Mouse (Mus musculus) cerebellum, postnatal 25 days (tissue): ENCODE results near the gene Gpr3.
A peak's percentile ranks its signal among the peaks of the same experiment; 100 is the strongest.

ENCODE experiments used
- DNase-seq, 2 experiments: peaks; one replicate each; pipeline ENCODE4 v3.0.0; 2021; ENCODE audit warnings: mixed read lengths in 2 of 2

The Gpr3 gene

DNA sequence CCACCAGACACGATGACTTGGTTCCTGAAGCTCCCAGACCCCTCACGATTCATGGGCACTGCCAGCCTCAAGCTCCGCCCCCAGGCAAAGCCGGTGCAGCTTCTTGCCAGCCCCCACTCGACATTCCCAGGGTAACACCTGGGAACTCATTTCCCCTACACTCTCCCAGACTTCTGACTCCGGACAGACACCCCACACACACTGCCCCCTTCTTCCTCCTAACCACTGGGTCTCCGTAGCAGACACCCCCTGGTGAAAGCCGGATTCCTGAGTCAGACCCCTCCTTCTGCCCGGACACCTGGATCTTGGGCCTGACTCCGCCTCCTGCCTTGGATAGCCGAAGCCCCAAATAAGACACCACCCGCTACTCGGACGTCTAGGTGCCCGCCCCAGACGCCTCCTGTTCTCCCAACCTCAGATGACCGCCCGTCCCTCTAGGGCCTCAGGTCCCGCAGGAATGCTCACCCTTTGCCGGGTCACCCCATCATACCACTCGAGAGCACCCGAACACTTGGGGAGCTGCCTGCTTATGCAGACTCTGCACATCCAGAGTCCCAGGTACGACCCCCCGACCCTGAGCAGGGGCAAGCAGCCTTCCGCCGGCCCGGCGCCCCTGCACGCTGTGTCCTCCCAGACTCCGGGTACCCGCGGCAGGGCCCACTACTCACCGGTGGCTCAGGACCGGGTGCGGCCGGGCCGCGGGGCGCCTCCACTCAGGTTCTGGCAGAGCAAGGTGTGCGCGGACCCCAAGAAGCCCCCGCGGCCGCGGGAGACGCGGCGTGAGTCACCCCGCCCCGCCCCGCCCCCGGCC, at the start of gene Gpr3, which contains the start of gene Cd164l2:
Gene Gpr3 (minus strand): TSS at position 786 of the 811 bp plus-strand sequence.
Gene Cd164l2 (plus strand): TSS at position 381 of the 811 bp plus-strand sequence.
- DNase-seq, result peak; percentile 29 to 48

DNA sequence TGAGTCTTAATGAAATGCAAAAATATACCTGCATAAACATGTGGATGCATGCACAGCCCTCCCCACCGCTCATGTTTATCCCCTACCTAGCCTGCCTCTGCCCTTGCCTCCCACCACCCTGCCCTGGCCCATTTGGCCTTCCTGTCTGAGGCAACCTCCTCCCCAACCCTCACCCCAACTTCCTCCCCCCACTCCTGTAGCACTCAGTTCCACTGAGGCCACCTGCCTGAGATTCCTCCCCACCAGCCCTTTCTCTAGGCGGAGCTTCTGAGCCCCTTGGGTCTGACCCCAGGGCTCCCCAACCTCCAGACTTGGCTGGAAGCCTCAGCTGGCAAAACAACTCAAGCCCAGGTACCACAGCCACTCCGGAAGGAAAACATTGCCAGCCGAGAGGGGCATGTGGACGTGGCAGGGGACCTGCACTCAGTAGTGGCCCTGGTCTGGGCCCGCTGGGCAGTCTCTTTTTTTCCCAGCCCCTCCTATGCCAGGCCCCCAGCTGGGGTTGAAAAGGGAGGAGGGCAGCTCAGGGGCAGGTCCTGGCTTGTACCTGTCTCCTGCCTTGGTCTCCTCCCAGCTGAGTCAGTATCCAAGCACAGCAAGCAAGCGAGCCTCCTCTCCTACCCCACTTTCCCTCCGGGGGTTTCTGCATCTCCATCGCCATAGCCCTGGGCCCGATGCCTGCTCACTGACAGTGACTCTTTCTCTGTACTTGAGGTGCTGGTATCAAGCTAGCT, 49.5 kb upstream of the Gpr3 start:
- DNase-seq, result no peak

DNA sequence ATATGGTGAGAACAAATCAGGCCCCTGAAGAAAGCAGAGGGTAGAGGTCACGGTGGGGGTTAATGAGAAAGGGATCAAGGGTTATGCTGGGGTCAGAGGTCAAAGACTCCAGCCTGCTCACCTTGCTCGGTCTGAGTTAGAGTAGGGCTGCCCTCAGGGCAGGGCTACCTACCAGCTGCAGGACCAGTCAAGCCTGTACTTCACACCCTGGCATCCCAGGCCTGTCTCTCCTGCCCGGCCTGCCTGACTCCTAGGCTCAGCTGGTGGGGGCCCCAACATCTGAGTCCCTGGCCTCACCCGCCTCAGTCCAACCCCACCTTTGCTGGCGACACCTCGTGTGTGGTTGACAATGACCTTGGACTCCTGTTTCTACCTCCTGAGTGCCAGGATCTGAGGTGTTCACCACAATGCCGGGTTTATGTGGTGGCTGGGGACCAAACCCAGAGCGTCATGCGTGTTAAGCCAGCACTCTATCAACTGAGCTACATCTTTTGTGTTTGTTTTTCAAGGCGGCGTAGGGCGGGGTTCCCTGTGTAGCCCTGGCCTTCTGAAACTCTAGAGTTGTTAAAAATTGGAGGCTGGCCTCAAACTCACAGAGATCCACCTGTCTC, 45.6 kb upstream of the Gpr3 start:
- no peak for DNase-seq

DNA sequence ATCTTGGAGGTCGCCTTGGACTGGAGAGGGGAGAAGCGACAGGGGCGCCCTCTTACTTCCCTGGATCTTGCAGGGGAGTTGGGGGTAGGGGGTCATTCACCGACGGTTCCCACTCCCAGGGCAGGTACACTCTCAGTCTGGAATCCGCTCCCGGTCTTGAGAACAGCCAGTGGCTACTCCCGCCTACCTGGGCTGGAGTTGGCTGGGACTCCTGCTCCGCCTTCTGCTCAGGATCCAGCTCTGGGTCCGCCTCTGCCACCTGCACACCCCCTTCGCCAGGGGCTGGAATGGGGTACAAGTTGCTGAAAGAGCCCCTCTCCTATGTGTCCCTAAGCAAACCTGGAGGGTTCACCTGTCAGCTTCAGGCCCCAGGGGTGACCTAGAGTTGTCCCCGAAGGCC, 44.9 kb upstream of the Gpr3 start:
- DNase-seq, result no peak

DNA sequence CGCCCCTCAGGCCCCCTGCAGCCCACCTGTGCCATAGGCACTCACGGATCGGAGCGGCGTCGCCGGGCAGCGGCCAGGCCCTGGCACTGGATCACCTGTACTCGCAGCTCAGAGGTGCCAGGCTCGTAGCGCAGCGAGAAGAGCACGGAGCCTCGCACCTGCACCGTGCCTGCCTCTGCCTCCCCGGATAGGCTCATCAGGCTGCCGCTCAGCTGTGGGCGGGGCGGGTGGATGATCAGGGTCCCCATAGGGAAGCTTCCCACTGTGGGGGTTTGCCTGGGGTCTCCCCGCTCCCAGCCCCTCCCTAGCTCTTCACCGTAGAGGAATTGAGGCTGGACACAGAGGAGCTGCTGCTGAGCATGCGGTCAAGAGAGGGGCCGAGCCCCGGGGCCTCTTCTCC, 44.5 kb upstream of the Gpr3 start:
- DNase-seq, result peak in 1 of 2 experiments; percentile 40

DNA sequence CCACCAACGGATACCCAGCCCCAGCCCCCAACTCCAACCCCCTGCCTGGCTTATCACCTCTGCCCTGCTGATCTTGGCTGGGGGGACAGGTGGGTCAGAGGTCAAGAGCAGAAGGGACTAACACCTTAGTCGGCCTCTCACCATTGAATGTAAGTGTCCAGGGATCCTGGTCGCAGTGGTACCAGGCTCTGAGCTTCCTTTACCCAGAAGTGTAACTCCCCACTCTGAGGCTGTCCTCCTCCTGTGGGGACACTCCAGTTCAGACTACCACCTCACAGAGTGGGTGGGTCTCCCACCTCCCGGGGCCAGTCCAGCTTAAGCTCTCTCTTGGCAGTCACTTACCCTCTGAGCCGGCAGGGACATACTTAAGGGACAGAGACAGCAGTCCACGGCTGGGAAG, 43.1 kb upstream of the Gpr3 start:
- DNase-seq, result no peak

DNA sequence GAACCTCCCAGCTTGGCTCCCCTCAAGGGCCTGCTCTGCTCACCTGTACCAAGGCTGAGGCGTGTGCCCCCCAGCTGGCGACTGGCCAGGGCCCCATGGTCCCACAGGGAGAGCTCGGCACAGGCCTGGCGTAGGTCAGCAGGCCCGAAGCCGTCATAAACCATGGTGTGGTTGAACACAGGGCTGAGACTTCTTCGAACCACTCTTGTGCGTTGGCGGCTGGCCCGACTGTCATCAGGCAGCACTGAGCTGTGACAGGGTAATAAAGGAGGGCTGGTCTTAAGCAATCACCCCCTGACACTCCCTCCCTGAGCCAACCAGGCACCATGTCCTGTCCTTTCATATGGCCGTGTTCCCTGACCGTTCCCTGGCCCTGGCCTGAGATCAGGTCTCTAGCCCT, 41.1 kb upstream of the Gpr3 start:
- no peak for DNase-seq

DNA sequence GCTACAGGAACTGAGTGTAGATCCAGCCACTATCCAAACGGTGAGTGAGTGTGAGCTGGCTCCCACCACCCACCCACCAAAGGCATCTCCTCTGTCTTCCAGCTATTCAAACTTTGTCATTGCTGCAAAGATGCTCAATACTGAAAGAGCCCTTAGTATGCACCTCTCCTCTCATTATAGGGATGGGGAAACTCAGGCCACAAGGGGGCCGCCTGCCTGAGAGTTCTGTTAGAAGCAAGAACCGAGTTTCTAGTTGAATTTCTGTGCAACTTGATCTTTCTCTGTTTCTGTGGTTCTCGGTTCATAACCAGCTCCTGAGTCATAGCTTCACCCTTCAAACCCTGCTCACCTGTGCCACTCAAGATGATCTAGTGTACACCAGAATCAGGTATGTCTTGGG, 39.8 kb upstream of the Gpr3 start:
- DNase-seq, result no peak

DNA sequence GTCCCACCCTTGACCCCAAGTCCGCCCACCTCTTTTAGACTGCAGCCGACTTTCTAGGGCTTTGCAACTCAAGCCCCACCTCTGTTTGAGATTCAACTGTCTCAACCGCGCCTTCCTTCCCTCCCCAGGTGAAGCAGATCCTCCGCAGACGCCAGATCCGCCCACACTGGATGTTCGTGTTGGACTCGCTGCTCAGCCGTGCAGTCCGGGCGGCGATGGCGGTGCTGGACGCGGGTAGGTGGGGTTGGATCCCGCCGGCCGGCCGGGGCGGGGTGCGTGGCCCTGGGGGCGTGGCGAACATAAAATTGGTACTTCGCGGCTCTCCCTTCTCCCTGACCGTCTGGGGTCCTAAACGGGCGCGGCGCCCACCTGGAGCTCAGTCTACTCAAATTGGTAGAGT, 38.9 kb upstream of the Gpr3 start:
- peak; percentile 38 to 53 for DNase-seq

DNA sequence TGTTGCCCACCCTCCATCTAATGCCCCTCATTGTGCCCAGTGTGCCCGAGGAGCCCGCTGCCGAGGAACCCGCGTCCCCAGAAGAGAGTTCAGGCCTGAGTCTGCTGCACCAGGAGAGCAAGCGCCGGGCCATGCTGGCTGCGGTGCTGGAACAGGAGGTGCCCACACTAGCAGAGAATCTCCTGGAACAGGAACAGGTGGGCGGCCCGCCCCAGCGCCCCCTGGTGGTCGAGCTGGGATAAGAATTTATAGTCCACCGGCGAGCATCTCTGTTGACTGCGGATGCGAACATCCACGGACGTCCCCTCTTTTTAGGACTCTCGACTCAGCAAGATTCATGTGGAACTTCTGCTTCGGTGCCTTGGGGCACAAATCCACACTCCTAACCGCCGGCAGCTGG, 38.3 kb upstream of the Gpr3 start:
- DNase-seq, result peak; percentile 96

DNA sequence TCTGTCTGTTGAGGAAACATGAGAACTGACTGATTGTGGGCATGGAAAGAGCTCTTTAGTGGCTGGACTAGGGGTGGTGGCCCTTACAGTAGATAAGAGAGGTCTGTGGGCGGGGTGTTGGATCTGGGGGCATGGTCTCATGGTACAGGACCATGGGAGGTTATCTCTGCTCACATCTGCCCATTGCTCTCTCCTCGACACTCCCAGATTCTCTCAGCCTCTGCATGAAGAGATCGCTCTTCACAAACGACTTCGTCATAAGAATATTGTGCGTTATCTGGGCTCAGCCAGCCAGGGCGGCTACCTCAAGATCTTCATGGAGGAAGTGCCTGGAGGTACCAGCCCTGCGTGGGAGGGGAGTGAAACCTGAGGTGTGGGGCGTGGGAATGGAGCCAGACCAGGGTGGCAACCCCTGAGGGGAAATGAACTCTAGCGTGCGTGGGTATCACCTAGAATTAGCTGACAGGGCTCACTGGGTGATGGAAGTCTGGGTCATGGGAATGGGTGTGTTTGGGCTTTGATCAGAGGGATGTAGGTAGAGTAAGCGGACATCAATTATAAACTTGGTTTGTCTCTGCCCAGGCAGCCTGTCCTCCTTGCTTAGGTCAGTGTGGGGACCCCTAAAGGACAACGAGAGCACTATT, 35.6 kb upstream of the Gpr3 start:
- no peak for DNase-seq

DNA sequence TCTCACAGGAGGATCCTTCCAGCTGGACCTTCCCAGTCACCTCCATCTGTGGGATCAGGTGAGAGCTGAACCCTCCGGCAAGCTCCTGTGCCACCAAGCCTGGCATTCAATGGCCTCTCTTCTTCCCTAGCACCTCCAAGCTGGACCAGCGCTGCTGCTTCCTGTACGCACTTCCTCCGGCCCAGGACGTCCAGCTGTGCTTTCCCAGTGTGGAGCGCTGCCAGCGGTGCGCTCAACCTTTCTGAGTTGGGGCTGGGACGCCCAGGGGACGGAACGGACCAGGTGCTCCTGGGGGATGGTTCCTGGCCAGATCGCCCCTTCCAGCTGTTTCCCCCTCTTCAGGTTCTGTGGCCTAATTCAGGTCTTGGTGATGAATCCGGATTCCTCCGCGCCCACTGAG, 34.7 kb upstream of the Gpr3 start:
- DNase-seq, result no peak

DNA sequence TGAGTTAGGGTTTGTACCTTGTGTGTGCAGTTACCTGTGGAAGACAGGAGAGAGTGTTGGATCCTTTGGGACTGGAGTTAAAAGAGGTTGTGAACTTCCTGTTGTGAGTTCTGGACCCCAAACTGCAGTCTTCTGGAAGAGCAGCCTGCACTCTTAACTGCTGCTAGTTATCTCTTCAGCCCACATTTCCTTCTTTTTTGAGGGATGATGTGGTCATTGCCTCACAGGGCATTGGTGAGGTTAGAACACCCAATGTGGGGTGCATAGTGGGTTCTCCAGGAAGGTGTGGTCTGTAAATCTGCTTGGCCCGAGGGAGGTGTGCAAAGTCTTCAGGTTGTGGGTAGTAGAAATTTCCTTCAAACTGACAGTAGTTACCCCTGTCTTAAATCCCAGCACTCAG, 32.0 kb upstream of the Gpr3 start:
- DNase-seq, result no peak

DNA sequence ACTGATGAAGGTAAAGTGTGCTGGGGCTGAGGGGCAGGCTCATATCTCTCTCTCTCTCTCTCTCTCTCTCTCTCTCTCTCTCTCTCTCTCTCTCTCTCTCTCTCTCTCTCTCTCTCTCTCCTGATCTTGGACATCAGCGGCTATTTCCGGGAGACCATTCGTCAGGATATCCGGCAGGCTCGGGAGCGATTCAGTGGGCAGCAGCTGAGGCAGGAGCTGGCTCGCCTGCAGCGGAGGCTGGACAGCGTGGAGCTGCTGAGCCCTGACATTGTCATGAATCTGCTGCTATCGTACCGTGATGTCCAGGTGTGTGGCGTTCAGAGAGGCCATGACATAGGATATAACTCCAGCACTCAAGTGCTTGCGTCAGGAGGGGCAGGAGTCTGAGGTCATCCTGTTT, 31.2 kb upstream of the Gpr3 start:
- no peak for DNase-seq

DNA sequence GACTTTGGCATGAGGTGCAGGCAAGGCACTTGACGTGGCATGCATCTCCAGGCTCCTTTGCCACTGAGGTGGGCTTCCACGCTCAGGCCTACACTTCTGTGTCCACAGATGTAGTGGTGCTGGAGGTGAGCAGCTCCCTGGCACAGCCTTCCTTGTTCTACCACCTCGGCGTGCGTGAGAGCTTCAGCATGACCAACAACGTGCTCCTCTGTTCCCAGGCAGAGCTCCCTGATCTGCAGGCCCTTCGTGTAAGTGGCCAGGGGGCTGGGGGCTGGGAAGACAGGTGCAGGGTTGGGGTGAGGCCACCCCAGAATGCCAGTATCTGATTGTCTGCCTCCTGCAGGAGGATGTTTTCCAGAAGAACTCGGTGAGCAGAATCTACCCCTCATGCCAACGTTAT, 30.4 kb upstream of the Gpr3 start:
- no peak for DNase-seq

DNA sequence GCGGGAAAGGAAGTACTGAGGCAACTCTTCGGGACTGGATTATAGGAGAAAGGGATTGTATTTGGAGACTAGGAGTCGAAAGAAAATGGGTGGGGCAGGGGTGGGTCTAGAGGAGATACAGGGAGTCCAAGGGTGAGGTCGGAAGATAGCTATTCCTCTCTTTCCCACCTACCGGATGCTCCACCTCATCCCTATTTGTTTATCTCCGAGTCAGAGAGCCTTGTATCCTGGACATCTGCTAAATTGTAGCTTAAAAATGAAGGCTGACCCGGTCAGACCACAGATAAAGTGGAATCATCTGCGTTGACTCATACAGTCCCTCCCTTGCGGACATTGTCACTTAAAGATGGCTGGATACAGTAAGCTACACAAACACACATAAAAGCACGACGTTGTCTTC, 29.6 kb upstream of the Gpr3 start:
- no peak for DNase-seq

DNA sequence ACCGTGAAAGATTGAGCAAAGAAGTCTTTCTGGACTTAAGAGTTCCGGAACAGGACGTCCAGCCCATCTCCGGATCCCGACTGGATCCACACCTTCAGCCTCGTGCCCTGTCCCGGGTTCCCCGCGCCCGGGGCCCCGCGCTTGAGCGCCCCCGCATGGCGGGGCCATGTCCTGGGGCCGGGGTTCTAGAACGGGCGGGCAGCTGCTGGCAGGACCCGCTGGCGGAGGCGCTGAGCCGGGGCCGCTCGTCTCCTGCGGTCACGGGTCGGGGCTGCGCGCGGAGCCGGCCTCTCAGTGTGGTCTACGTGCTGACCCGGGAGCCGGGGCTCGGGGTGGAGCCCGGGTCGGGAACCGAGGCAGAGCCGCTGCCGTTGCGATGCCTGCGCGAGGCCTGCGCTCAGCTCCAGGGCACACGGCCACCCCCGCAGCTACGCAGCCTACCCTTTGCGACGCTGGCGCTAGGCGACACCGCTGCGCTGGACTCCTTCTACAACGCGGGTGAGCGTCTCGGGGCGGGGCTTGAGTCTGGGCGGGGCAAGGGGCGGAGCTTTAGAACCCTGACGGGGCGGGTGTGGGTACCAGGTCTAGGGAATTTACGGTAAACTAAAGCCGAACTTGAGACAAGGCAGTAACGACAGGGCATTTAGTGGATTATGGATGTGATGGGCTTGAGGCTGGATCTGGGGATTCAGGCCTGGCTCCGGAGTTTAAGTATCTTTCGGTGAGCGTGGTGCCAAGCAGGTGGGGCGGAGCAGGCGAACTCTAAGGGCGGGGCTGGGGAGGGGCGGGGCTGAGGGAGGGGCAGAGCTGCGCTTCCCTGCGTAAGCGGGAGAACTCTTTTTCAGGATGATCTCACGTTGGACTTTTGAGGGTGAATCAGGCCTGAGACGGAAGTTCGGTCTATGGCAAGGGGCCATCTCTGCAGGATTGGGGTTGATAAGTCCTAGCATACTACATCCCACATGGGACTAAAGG, 28.9 kb upstream of the Gpr3 start:
- DNase-seq, result peak; percentile 90 to 93

DNA sequence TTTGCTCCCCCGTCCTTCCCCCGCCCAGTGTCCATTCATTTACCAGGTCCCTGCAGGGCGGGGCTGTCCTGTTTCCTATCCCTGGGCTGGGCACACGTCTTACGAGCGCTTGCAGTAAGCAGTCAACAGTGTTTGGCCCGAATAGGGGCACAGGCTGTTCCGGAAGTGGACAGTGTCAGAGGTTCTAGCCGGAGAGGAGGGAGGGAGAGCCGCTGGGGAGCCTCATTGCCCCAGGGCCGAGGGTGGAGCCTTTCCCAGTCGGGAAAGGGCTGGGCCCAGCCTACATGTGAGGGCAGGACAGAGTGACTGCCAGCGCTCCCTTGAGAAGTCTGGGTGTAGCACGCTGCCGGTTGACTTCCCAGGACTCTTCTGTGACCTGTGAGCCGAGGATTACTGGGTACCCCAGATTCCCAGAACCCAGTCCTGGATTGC, 28.2 kb upstream of the Gpr3 start, which contains the start of gene Map3k6:
Gene Map3k6 (plus strand): TSS at position 329 of the 432 bp plus-strand sequence.
- DNase-seq, result peak in 1 of 2 experiments; percentile 22

DNA sequence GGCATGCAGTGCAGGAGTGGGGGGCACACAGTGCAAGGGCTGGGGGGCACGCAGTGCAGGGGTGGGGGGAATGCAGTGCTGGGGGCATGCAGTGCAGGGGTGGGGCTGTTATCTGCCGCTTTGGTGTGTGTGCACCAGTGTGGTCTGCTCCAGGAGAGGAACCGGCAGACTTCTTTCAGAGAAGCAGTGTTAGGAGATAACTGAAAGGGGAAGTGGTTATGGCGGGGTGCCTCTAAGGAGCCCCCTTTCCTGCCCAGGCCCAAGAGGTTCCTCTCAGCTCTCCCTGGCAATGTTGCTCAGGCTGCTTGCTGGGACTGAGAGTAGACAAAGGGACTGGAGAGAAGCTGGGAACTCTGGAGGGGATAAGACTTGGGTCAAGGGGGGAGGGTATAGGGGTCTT, 25.6 kb upstream of the Gpr3 start:
- no peak for DNase-seq

DNA sequence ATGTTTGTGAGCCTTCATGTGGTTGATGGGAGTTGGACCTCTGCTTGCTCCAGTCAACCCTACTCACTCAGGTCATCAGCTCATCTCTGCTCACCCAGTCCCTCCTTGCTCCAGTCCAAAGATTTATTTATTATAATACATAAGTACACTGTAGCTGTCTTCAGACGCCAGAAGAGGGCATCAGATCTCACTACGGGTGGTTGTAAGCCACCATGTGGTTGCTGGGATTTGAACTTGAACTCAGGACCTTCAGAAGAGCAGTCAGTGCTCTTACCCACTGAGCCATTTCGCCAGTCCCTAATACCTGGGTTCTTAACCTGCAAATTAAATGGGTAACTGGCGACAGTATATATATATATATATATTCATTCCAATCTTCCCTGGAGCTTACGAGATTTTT, 23.1 kb upstream of the Gpr3 start:
- DNase-seq, result no peak

DNA sequence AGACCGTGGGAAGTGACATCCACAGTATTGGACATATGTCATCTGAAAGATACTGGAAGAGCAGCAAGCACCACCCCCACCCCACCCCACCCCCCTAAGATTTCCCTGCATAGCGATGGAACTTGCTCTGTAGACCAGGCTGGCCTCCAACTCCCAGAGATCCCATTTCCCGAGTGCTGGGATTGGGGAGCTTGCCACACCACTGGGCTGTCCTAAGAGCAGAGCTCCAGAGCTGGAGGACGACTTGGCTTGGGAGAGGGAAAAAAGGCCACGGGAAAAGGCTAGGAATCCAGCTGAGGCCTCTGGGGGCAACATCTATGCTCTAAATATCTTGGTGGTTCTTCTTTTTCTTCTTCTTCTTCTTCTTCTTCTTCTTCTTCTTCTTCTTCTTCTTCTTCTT, 22.4 kb upstream of the Gpr3 start:
- DNase-seq, result no peak
